Mouse (Mus musculus) 3134 (cell line): ENCODE measurements around the gene Tnni2.

Experiments used
- DNase-seq: peaks from one replicate; pipeline ENCODE4 v3.0.0-alpha.2; 2011; ENCODE audit warnings: low spot score; ENCODE audit not compliant: insufficient read length; ENCODE audit errors: extremely low read depth

Tnni2 gene

GRCm38 (mm10) chr7:142457227-142457811 is 15.7 kb downstream of the Tnni2 start:
- no peak for DNase-seq

GRCm38 (mm10) chr7:142458026-142458425 is 16.4 kb downstream of the Tnni2 start:
- no peak for DNase-seq

GRCm38 (mm10) chr7:142458676-142459298 is 17.2 kb downstream of the Tnni2 start:
- no peak for DNase-seq

GRCm38 (mm10) chr7:142459299-142459691 is 17.7 kb downstream of the Tnni2 start:
- no peak for DNase-seq

DNA sequence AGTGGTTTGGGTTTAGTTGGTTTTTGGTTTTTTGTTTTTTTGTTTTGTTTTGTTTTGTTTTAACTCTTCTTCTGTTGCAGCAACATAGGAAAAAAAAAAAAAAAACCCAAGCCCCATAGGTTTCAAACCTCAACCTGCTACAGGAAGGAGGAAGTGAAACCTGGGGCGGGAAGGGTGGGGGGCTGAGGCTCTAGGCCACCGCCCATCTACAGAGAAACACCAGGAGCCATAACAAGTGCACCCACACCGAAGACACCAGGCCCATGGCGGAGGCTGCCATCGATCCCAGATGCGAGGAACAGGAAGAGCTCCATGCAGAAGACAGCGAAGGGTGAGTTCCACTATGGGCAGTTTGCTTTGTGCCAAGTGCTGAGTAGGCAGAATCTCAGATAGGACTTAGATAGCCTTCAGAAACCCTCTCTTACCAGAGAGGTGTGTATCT is 19.0 kb downstream of the Tnni2 start, which contains the start of gene Lsp1:
Gene Lsp1 (plus strand): TSS at position 174 of the 442 bp plus-strand sequence.
- no peak for DNase-seq

GRCm38 (mm10) chr7:142461446-142461845 is 19.8 kb downstream of the Tnni2 start:
- DNase-seq: no peak

GRCm38 (mm10) chr7:142462190-142462589 is 20.6 kb downstream of the Tnni2 start:
- DNase-seq: no peak

- no peak for DNase-seq
Observed at GRCm38 (mm10) chr7:142462594-142463078, 21.0 kb downstream of the Tnni2 start.

GRCm38 (mm10) chr7:142470171-142470691 is 28.6 kb downstream of the Tnni2 start:
- DNase-seq: no peak

- peak; percentile 83 for DNase-seq
Observed at GRCm38 (mm10) chr7:142470808-142471413, 29.3 kb downstream of the Tnni2 start.

- peak; percentile 45 for DNase-seq
Observed at GRCm38 (mm10) chr7:142471414-142471861, 29.8 kb downstream of the Tnni2 start.

- DNase-seq: peak; percentile 52
Observed at GRCm38 (mm10) chr7:142471884-142472570, 30.4 kb downstream of the Tnni2 start.

DNA sequence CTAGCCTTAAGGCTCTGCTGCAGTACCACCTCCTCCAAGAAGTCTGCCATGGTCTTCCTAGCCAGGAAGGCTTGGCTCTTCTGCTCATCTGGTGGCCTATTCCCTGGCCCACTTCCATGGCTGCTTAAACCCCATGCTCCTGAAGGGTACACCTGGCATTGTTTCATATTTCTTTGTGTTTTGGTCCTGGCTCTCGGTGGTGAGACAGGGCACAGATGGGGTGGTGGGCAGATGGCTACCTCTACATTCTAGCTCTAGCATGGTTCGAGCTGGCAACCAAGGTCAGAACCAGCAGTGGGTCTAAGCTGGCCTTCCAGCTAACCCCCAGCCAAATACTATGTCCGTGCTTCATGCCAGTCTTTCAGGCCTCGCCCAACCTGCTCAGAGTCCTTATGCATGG is 31.3 kb downstream of the Tnni2 start:
- DNase-seq: no peak

DNA sequence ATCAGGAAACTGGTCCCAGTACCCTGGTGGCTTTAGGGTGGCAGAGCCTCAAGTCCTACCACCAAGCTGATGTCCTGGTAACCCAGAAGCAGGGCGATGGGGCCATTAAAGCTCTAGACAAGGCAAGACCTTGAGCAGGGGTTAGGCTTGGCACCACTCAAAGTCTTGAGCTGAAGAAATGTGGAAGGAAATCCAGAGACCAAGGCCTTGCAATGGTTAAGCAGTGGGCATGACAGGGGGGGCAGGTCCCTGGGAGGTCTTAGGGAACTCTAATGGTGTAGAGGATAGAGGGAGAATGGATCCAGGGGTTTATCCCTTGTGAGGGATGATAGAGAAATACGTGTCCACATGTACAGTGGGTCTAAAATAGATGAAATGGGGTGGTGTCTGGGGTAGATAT is 31.9 kb downstream of the Tnni2 start:
- DNase-seq: no peak

- no peak for DNase-seq
Observed at GRCm38 (mm10) chr7:142474799-142475198, 33.2 kb downstream of the Tnni2 start.

GRCm38 (mm10) chr7:142475641-142476040 is 34.0 kb downstream of the Tnni2 start:
- no peak for DNase-seq

GRCm38 (mm10) chr7:142476271-142476670 is 34.7 kb downstream of the Tnni2 start:
- no peak for DNase-seq

DNA sequence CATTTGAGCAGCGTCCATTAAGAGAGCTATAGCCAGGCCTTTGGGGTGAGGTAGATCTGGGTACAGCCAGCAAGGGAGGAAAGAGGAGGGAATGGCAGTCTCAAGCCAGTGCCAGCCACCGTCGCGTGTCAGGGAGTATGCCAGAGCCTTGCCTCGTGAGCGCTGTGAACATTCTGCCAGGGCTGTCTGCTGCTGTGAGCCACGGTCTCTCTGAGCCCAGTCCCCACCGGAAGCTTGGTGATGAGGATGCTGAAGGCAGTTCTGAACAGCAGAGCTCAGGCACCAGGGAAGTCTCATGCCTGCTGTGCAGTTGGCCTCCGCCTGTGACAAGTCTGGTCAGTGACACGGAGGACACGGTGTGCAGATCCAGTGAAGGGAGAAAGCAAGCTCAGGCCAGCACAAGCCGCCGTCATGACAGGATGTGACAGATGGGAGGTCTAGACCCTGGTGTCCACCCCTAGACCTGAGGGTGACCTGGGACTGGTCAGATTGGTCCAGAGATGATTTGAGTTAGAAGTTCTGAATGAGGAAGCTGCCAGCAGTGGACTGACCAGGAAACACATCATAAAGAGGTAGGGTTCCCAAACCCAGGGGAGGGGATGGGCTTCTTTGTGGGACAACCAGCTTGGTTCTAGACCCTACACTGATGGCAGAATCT is 35.3 kb downstream of the Tnni2 start:
- no peak for DNase-seq

DNA sequence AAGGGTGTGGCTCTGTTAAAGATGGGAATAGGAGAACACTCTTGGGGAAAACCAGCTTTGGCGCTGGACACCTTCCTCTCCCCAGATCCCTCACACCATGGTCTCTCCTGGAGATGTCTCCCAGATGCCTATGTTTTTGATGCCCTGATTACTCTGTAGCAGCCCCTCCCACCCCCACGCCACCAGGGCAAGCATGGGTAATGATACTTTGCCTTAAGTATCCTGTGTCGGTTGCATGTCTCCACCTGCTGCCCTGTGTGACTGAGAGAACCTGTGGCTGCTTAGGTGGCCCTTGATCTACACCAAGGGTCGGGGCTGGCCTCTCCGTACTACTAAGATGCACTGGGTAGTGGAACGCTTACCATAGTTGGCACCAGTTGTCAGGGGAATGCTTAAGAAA is 36.4 kb downstream of the Tnni2 start:
- no peak for DNase-seq

DNA sequence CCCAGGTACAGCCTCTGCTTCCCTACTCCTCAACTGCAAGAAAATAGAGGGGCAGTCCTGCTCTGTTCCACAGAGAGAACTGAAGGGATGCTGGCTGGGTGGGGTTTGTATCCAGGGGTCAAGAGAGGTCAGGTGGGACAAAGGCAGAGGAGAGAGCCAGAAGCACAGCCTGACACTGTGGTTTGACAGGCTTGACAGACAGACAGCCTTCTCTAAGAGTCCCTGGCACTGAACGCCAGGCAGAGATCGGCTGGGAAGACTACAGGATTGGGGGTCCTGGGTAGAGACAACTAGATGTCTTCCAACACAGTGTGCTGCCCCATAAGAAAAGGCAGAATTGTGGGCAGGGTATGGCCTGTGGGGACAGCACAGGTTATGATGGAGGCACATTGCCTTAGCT is 37.0 kb downstream of the Tnni2 start:
- DNase-seq: no peak
